Mouse (Mus musculus): Measurements from ENCODE around the gene B4gat1.

Gene B4gat1

DNA sequence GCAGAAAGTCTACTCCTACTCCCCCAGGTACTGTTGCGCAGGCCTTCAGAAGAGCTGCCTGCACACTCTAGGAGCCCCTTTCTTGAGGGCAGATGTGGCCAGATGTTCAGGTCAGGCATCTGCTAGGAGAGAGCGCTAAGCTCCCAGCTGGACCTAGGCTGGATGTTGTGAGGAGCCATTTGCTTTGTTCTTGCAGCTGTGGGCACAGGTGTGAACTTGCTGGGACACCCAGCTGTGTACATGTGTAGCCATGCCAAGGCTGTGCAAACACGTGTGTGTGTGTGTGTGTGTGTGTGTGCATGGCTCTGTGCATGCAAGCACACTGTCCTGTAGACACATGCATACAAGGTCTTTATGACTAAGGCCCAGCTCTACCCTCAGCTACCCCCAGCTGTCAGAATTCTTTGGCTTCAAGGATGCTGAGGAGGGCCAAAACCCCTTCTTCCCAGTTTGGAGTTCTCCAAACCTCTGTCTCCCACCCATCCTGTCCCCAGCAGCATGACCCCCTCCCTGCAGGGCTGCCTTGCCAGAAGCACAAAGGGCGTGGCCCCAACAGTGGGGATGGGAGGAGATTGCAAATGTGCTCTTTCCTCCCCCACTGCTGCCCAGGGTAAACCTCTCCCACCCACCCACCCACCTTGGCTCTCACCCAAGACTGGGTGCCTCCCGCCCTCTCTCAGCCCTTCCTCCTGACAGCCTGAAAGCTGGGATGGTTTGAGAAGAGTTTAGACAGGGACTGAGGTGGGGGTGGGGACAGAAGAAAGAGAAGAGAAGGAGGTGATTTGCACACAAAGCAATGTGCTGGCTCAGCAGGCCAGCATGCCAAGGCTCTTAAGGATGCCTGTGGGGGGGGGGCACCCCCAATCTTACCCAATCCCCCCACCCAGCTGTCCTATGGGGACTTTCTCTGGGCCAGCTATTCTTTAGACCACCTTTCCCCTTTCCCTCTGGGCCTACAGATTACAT is 22.0 kb downstream of the B4gat1 start:
- peak; percentile 48 for DNase-seq

DNA sequence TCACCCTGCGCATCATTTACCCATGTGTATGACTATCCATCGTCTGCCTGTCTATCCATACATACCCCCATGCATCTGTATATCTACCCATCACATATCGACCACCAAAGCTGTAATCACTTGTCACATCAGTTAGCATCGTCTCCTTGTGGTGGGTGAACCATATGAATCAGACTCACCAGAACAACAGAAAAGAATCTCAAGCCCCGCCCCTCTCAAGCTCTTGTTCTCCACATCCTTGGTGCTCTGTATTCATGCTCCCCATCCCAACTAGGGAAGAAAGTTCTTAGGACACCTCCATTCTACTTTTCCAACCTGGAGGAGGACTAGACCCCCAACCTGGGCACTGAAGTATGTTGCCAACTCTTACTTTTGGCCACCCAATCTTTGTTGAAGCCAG is 23.4 kb downstream of the B4gat1 start:
- no peak for DNase-seq

DNA sequence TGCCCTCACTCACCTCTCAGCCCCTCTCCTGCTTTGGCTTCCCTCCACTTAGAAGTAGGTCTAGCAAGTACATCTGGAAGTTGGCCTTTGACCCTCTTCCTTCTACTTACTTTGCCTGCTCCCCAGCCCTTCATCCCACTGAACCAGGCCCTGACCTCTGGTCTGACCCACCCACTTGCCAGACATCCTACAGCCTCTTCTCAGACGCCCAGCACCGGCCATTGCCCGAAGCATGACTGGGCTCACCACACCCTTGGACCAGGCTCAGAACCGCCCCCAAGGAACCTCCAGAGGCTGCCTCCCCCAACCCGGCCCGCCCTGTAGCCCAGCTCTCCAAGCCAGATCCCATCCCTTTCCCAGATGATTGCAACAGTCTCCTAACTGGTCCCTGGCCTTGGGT is 23.8 kb downstream of the B4gat1 start:
- DNase-seq: no peak

DNA sequence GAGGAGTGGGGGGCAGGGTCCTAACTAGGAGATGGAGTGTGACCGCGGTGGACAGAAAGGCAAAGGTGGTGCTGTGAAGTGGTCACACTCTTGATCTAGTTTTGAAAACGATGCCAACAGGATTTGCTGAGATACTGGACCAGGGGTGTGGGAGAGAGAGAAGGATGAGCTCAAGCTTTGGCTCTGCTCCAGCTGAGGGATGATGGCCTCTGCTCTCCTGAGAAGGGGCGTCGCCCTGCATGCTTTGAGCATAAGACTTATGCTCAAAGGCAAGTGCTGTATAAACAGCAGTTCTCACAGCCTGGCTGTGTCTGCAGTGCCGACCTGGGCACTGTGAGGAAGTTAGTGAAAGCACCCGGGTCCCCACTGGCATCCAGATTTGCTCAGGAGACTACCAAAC is 26.5 kb downstream of the B4gat1 start:
- DNase-seq: no peak

DNA sequence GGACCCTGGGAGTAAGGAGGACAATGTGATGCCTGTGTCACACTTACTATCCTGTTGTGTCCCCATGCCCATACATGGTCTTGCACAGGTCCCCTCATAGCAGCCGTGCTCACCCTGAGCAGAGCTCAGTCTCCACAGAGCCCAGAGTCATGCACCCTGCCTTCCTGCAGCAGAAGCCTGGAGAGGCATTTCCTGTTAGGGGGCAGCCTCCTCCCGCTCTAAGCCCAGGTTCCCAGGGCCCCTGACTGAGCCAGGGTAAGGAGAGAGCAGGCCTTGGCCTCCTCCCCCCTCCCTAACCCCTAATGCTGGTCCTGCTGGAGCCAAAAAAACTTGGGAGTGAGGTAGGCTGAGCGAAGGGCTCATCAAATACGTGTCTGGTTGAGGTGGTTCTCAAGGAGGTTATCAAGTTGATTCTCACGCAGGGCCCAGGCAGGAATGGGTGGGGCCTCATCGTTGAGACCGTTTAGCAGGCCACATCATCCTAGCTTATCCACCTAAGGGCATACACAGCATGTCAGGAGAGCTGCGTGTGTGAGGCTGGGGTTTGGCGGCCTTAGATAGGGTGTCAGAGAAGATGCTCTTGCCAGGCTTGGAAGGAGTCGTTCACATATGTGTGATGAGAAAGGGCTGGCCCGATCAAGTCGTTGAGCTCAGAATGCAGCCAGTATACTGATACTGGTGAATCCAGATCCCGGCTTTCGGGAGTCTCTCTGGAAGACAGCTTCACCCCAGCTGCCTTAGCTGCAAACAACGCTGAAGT is 28.6 kb downstream of the B4gat1 start:
- peak; percentile 80 for DNase-seq

DNA sequence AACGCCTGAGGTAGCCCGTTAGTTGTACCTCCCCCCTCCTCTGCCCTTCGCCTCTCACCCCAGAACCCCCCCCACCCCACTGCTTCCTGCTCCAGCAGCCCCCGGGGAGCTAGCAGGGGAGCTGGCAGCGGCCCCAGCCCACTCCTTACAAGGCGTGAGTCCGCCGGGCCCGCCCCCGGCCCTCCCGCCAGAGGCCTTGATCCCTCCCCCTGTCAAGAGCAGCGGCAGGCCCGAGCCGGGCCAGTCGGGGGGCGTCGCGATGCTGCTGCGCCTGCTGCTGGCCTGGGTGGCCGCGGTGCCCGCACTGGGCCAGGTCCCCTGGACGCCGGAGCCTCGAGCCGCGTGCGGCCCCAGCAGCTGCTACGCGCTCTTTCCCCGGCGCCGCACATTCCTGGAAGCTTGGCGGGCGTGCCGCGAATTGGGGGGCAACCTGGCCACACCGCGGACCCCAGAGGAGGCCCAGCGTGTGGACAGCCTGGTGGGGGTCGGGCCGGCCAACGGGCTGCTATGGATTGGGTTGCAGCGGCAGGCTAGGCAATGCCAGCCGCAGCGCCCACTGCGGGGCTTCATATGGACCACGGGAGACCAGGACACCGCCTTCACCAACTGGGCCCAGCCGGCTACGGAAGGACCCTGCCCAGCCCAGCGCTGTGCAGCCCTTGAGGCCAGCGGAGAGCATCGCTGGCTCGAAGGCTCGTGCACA is 29.4 kb downstream of the B4gat1 start, which contains the start of gene Cd248:
Gene Cd248 (plus strand): TSS at position 212 of the 703 bp plus-strand sequence.
- DNase-seq: peak; percentile 74

DNA sequence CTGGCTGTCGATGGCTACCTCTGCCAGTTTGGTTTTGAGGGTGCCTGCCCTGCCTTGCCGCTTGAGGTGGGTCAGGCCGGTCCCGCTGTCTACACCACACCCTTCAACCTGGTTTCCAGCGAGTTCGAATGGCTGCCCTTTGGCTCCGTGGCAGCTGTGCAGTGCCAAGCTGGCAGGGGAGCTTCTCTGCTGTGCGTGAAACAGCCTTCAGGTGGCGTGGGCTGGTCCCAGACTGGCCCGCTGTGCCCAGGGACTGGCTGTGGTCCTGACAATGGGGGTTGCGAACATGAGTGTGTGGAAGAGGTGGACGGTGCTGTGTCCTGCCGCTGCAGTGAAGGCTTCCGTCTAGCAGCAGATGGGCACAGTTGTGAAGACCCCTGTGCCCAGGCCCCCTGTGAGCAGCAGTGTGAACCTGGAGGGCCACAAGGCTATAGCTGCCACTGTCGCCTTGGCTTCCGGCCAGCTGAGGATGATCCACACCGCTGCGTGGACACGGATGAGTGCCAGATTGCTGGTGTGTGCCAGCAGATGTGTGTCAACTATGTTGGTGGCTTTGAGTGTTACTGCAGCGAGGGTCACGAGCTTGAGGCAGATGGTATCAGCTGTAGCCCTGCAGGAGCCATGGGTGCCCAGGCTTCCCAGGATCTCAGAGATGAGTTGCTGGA is 30.1 kb downstream of the B4gat1 start:
- no peak for DNase-seq

DNA sequence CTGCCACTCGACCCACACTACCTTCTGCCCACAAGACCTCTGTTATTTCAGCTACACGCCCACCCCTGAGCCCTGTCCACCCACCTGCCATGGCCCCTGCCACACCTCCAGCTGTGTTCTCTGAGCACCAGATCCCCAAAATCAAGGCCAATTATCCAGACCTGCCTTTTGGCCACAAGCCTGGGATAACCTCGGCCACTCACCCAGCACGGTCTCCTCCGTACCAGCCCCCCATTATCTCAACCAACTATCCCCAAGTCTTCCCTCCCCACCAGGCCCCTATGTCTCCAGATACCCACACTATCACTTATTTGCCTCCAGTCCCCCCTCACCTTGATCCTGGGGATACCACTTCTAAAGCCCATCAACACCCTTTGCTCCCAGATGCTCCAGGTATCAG is 30.9 kb downstream of the B4gat1 start:
- DNase-seq: no peak

DNA sequence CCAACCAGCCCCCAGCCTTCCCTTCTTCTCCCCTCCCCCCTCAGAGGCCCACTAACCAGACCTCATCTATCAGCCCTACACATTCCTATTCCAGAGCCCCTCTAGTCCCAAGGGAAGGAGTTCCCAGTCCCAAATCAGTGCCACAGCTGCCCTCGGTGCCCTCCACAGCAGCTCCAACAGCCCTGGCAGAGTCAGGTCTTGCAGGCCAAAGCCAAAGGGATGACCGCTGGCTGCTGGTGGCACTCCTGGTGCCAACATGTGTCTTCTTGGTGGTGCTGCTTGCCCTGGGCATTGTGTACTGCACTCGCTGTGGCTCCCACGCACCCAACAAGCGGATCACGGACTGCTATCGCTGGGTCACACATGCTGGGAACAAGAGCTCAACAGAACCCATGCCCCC is 31.4 kb downstream of the B4gat1 start:
- DNase-seq: no peak

DNA sequence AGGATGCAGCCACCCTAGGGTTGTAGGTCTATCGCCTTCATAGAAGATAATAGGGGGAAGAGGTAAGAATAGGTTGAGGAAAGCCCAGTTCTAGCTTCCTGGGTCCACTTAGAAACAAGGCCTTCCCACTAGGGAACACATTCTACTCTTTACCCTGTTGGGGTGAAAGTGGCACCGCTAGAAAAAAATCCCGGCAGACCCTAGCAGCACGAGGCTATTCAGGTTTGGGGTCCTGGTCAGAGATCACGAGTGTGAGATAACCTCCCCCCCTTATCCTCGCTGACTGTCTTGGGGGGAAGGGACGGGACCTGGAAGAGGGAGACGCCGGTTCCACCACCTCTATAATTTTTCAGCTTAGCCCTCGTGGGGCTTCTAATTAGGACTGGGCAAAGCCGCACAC is 32.5 kb downstream of the B4gat1 start:
- DNase-seq: no peak

DNA sequence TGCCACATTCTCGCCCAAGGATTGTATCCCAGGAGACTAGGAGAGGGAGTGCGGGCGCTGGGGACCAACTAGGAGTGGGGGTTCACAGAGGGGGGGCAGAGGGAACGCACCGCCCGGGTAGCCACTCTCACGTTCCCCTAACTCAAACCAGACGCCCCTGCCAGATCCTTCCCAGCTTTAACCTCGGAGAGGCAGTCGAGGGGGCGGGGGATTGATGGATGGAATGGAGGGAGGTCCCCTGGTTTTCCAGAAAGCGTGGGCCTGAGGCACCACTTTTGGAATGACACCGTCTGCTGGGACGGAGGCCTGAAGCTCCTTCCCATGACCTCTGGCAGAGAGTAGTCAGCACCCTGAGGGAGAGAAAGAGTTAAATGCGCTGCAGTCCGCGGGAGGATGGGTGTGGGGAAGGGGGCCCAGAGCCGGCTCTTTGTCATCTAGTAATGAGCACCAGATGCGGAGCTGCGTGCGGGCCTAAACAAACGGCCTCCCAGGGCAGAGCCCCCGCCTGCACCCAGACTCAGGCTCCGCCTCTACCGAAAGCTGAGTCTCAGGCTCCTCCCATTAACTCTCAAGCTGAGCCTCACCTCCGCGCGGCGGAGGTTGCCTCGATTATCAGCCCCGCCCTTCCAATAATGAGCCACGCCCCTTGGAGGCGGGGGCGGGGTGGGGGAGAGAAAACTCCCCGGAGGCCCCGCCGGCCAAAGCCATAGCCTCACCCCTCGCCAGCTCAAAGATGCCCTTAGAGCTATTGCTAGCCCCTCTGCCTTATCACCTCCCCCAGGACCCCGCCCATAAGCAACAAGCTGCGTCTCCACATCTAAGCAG is 33.1 kb downstream of the B4gat1 start:
- DNase-seq: peak; percentile 90

DNA sequence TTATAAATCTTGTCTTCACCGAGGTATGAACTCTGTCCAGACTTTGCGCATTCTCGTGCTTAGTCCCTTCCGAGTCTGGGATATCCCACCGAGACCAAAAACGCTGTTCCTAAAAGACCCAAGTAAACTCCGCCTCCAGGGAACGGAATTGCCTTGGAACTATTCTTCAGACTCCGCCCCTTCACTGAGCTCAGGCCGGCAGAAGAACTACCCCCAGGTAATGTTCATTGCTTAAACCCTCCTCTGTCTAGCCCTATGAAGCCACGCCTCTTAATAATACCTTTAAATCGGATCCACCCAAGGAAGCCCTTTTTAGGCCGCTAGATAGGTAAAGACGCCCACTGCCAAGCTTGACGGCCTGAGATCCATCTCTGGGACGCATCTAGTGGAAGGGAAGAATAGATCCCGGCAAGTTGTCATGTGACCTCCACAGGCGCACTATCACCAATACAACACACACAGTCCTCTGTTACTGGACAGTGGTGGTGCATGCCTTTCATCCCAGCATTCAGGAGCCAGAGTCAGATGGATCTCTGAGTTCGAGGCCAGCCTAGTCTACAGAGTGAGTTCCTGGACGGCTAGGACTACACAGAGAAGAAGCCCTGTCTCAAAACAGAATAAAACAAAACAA is 33.9 kb downstream of the B4gat1 start:
- no peak for DNase-seq

DNA sequence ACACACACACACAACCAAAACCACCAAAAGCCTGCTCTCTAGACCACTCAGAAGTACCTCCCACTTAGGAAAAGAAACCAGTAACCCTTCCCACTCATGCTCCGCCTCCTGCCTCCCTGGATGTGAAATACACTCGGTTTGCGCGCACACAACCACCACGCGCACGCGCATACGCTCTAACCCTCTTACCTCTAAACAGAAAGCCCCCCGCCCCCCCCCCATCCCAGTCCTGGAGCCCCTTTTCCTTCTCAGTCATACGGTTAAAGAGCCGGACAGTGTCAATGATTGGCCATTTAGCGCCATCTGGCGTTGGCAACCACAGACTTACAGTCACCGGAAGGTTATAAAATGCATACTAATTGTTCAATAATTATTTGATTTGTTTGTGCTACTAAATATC is 34.4 kb downstream of the B4gat1 start:
- DNase-seq: peak; percentile 77

DNA sequence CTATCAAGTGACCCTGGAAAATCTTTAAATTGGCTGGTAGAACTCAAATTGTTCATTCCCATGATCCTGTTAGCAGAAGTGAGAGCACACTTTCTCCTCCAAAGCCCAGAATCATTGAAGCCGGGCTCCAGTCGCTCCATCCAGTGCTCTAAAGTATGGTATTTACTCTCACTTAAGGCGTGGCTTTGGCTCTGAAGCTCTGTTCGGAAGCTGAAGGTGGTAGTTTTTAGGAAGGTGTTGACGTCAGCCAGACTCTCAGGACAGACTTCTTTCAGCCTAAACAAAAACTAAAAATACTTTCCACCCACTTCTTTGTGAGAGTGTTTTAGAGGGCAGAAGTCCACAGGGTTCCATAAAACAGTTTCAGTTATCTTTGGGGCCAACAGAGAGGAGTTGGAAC is 34.9 kb downstream of the B4gat1 start:
- DNase-seq: no peak

DNA sequence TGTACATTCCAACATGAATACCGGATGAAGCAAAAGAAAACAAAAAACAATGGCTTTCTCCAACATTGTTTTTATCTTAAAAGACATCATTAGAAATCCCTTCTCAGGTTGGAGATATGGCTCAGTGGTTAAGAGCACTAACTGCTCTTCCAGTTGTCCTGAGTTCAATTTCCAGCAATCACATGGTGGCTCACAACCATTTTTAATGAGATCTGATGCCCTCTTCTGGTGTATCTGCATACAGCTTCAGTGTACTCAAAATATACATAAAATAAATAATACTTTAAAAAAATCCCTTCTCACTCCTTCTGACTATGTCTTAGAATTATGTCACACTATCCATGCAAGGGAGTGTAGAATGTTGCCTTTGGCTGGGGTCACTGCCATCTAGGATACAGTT is 40.7 kb downstream of the B4gat1 start:
- no peak for DNase-seq

DNA sequence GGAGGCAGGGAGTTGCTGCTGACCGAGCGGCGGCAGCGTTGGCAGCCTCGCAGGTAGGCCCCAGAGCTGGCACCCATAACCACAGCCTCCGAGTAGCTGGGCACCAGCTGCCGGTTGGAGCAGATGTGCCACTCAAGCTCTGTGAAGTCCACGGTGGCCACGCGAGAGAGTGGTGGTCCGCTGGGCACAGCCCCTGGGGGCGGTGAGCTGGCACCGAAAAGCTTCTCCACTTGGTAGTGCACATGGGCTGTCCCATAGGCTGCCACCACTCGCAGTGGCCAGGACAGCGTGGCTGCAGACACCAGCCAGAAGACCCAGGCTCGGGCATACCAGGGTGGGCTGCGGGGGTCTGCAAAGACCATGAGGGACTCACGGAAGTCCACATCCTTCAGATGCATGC is 43.4 kb downstream of the B4gat1 start:
- DNase-seq: no peak

DNA sequence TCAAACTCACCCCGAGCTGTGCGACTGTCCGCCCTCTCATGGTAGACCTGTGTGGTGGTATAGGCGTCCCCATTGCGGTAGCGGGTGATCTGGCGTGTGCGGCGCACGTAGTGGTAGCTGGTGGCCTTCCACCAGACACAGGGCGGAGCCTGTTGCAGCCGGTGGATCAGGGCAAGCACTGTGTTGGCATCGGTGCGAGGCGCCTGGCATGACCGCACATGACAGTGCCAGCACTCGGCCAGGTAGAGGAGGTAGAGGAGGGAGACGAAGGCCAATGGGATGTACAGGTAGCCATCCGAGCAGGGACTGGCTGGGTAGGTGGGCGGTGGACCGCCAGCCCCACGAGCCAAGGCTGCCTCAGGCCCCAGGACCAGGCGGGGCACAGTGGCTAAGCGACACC is 44.0 kb downstream of the B4gat1 start:
- no peak for DNase-seq

DNA sequence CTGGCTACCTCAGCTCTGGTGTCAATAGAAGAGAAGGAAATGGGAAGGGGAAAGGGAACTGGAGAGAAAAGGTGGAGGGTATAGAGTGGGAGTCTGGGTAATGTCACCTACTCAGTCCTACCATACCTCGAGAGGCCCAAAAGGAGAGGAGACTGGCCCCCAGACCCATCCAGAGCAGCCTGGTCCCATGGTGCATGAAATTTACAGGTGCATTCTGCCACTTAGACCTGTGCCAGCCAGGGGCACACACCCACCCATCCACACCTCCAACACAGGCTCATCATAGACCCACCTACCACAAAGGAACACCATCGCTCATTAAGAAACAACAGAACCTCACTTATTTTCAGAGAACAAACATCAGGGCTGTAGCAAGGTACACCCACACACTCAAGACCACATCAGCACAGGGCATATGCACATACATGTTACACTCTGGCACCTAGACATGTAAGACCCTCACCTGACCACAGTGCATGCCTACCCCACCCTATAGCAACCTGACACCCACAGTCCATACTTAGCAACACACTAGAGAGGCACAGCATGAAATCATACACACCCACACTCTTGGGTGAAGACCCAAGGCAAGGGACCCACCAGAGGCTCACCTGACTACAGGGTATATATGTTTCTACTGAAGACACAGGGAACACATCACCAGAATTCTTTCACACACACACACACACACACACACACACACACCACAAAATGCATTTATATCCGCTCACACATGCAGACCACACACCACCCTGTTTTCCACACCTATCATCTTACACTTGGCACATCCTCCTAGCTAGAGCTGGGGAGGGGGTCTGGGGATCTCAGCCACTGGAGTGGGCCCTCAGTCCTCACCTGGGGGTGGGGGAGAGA is 45.6 kb downstream of the B4gat1 start:
- DNase-seq: no peak

DNA sequence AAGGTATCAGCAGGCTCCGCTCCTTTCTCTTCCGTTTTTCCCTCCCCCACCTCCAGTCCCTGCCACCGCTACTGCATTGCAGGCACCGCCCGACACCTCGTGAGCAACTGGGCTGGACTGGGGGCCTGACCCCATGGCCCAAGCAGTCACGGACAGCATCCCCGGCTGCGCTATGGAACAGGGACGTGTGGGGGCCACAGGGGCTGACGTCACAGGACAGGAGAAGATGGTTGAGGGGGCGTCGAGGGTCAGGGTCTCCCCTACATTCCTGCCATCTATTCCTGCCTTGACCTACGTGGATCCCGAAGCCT is 46.2 kb downstream of the B4gat1 start:
- no peak for DNase-seq

DNA sequence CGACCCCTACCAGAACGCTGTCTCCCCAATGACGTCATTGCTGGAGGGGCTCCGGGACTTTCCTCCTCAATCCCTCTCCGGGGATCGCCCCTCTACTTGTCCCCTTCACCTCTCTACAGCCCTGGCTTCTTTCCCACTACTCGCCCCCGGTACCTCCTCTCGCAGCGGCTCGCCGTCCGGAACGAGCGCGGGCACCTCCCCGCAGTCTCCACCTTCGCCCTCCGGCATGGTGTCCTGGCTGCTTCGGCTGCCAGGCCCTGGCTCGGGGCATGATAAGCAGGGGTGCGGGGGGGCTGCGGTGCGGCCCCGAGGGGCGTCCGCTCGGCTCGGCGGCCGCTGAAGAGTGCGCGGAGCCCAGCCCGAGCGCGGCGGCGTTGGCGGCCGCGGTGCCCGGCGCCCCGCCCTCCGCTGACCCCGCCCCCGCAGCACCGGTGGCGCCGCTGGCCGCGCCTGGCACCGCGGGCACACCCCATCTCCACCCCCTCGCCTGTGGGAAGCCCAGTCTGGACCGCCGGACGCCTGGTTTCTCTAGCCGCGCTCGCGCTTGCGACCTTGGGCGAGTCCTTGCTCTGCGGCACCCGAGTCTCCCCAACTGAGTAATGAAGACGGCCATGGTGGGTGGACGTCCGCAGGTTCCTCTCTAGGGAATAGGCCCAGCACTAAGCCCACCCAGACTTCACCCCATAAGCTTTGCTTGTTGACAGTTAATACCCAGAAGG is 46.7 kb downstream of the B4gat1 start, which contains the start of gene Tmem151a:
Gene Tmem151a (minus strand): TSS at position 387 of the 719 bp plus-strand sequence.
- DNase-seq: peak; percentile 59
